ENCODE assay signal across 7 mouse cellular contexts in the genomic region with DNA sequence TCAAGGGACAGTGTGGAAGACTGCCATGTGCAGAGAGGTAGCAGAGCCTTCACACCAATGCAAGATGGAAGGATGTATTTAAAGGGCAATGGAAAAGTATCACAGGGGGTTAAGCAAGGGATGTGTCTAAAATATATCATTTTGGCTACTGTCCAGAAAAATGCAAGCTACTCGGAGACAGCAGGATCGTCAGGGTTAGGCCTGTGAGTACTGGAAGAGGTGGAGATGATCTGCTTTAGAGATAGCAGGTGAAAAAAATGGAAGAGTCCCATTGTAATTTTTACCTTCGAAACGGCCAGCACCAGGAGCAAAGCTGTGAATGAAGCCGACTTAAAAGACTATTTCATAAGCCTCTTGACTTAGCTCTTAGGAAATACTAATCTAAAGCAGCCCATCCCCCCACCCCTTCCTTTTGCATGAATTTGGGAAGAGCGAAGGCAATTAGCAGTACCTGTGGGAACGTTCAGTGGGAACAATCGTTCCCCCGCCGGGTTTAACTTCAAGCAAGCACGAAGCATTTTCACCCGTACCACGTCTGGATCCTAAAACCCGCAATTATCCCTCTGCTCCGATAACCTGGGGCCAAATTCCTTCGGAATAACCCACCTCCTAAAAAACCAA. TPM values are rescaled to one million over a fixed set of nuclear protein-coding genes. Genes with fewer than 3 reads are reported as not detected.
A peak's percentile ranks its signal among the peaks of the same experiment; 100 is the strongest.
DNase-seq lines count a peak whose midpoint lies in the region; ATAC-seq lines count a peak whose summit lies in the region.

No protein-coding gene starts in this region.

- no peaks in the 10 kb centered on the region for H3K36me3 ChIP-seq in lung, embryonic 15.5 days
- no peaks in the 10 kb centered on the region for H3K36me3 ChIP-seq in hindbrain, embryonic 13.5 days
- H3K36me3 ChIP-seq in midbrain, embryonic 13.5 days, result no peaks in the 10 kb centered on the region

- ATAC-seq in lung, embryonic 15.5 days (ENCODE audit: borderline replicate concordance, extremely low read depth, low FRiP score, low TSS enrichment), result no peak
- 0 out of 2 replicates have a peak, but pooled peaks have one; percentile 1 for ATAC-seq in hindbrain, embryonic 13.5 days (ENCODE audit: low FRiP score)
- no peak; the same call in 1 of the 2 replicates for ATAC-seq in midbrain, embryonic 13.5 days

- peak overlapping the region; percentile 100 for H3K27ac ChIP-seq in lung, embryonic 15.5 days
- H3K27ac ChIP-seq in hindbrain, embryonic 13.5 days, result peak overlapping the region; percentile 99
- peak overlapping the region; percentile 99 for H3K27ac ChIP-seq in midbrain, embryonic 13.5 days

- no peaks in the 10 kb centered on the region for H3K27me3 ChIP-seq in lung, embryonic 15.5 days
- H3K27me3 ChIP-seq in hindbrain, embryonic 13.5 days, result no peaks in the 10 kb centered on the region
- no peaks in the 10 kb centered on the region for H3K27me3 ChIP-seq in midbrain, embryonic 13.5 days

- H3K4me1 ChIP-seq in lung, embryonic 15.5 days, result peaks cover 12% of the 10 kb centered on the region
- H3K4me1 ChIP-seq in hindbrain, embryonic 13.5 days (replicated peaks), result peaks cover 39% of the 10 kb centered on the region
- peaks cover 36% of the 10 kb centered on the region for H3K4me1 ChIP-seq in midbrain, embryonic 13.5 days (replicated peaks)

- under 1% methylated on average over 16 of the region's 16 CpGs for WGBS in lung, embryonic 15.5 days
- 1% methylated on average over 16 of the region's 16 CpGs for WGBS in hindbrain, embryonic 13.5 days
- WGBS in midbrain, embryonic 13.5 days, result 2% methylated on average over 16 of the region's 16 CpGs

- H3K4me2 ChIP-seq in lung, embryonic 15.5 days, result peak overlapping the region; percentile 70
- peak overlapping the region; percentile 68 for H3K4me2 ChIP-seq in hindbrain, embryonic 13.5 days
- H3K4me2 ChIP-seq in midbrain, embryonic 13.5 days (replicated peaks), result peak overlapping the region; percentile 78

- no peaks in the 10 kb centered on the region for H3K9me3 ChIP-seq in lung, embryonic 15.5 days
- H3K9me3 ChIP-seq in hindbrain, embryonic 13.5 days, result no peaks in the 10 kb centered on the region
- no peaks in the 10 kb centered on the region for H3K9me3 ChIP-seq in midbrain, embryonic 13.5 days

- H3K9ac ChIP-seq in lung, embryonic 15.5 days, result peak overlapping the region; percentile 91
- H3K9ac ChIP-seq in hindbrain, embryonic 13.5 days, result peak overlapping the region; percentile 98
- H3K9ac ChIP-seq in midbrain, embryonic 13.5 days (replicated peaks), result peak overlapping the region; percentile 94

- no peak for DNase-seq in lung, postnatal 25 days (ENCODE audit: low spot score)
- DNase-seq in c-Kit-positive CD71-positive TER-119-positive erythroid progenitor cells, embryonic 14.5 days (ENCODE audit: low spot score), result peak; percentile 31
- no peak for DNase-seq in spleen, postnatal 4 days (ENCODE audit: low spot score in 2 of 2)
- DNase-seq in spleen, postnatal 14 days (ENCODE audit: low spot score in 2 of 2), result no peak

- peak overlapping the region; percentile 93 for H3K4me3 ChIP-seq in lung, embryonic 15.5 days
- H3K4me3 ChIP-seq in hindbrain, embryonic 13.5 days, result peak overlapping the region; percentile 97
- peak overlapping the region; percentile 96 for H3K4me3 ChIP-seq in midbrain, embryonic 13.5 days (replicated peaks)

RNA-seq across cellular contexts. Expression of a gene that starts 0.9 kb away (rescaled TPM):
- 18.4 and 19.4 TPM in 2 replicates for polyA plus RNA-seq in lung, embryonic 15.5 days (2015; fragmentation: Nextera tagmentation; extraction: Ambion mirVana)
- 16.8 and 17.3 TPM in 2 replicates for polyA plus RNA-seq in hindbrain, embryonic 13.5 days (2015; fragmentation: Nextera tagmentation; extraction: Ambion mirVana)
- 15.4 and 17.0 TPM in 2 replicates for polyA plus RNA-seq in midbrain, embryonic 13.5 days (2015; fragmentation: Nextera tagmentation; extraction: Ambion mirVana)
